Mouse (Mus musculus): ENCODE data around the gene Elk4.

Elk4 gene

GRCm38 (mm10) chr1:132016691-132017090 lies 9.3 kb downstream of the Elk4 start:
- DNase-seq, result no peak

GRCm38 (mm10) chr1:132019876-132020275 lies 12.5 kb downstream of the Elk4 start:
- no peak for DNase-seq

- DNase-seq, result no peak
Observed at GRCm38 (mm10) chr1:132022107-132022506, 14.7 kb downstream of the Elk4 start.

GRCm38 (mm10) chr1:132026925-132027646 lies 19.7 kb downstream of the Elk4 start:
- DNase-seq, result no peak

- DNase-seq, result no peak
Observed at GRCm38 (mm10) chr1:132027978-132028377, 20.6 kb downstream of the Elk4 start.

- no peak for DNase-seq
Observed at GRCm38 (mm10) chr1:132028413-132028812, 21.0 kb downstream of the Elk4 start.

GRCm38 (mm10) chr1:132030574-132030973 lies 23.2 kb downstream of the Elk4 start:
- DNase-seq, result no peak

GRCm38 (mm10) chr1:132032172-132032571 lies 24.8 kb downstream of the Elk4 start:
- no peak for DNase-seq

GRCm38 (mm10) chr1:132037746-132038145 lies 30.3 kb downstream of the Elk4 start:
- no peak for DNase-seq

GRCm38 (mm10) chr1:132038753-132039152 lies 31.3 kb downstream of the Elk4 start:
- no peak for DNase-seq

GRCm38 (mm10) chr1:132040201-132040621 lies 32.8 kb downstream of the Elk4 start:
- peak; percentile 40 for DNase-seq

- DNase-seq, result no peak
Observed at GRCm38 (mm10) chr1:132043759-132044158, 36.4 kb downstream of the Elk4 start.

- peak; percentile 66 for DNase-seq
Observed at GRCm38 (mm10) chr1:132046143-132046735, 38.8 kb downstream of the Elk4 start.

- DNase-seq, result no peak
Observed at GRCm38 (mm10) chr1:132051746-132052145, 44.3 kb downstream of the Elk4 start.

GRCm38 (mm10) chr1:132054387-132054786 lies 47.0 kb downstream of the Elk4 start:
- no peak for DNase-seq

- no peak for DNase-seq
Observed at GRCm38 (mm10) chr1:132055054-132055664, 47.8 kb downstream of the Elk4 start.

- DNase-seq, result no peak
Observed at GRCm38 (mm10) chr1:132058558-132058957, 51.2 kb downstream of the Elk4 start.

GRCm38 (mm10) chr1:132060036-132060769 lies 52.8 kb downstream of the Elk4 start:
- no peak for DNase-seq

- DNase-seq, result peak; percentile 80
Observed at GRCm38 (mm10) chr1:132061750-132062541, 54.5 kb downstream of the Elk4 start.

GRCm38 (mm10) chr1:132063096-132063495 lies 55.7 kb downstream of the Elk4 start:
- no peak for DNase-seq

GRCm38 (mm10) chr1:132065001-132065400 lies 57.6 kb downstream of the Elk4 start:
- DNase-seq, result no peak

GRCm38 (mm10) chr1:132065475-132066172 lies 58.2 kb downstream of the Elk4 start:
- no peak for DNase-seq
